Mouse (Mus musculus): Measurements from ENCODE around the gene Cyp2t4. TPM values are rescaled to one million over a fixed set of nuclear protein-coding genes. Genes with fewer than 3 reads are reported as not detected.

Cyp2t4 gene
- polyA plus RNA-seq, 1 experiment from 2014 or later: 0.12 TPM

DNA sequence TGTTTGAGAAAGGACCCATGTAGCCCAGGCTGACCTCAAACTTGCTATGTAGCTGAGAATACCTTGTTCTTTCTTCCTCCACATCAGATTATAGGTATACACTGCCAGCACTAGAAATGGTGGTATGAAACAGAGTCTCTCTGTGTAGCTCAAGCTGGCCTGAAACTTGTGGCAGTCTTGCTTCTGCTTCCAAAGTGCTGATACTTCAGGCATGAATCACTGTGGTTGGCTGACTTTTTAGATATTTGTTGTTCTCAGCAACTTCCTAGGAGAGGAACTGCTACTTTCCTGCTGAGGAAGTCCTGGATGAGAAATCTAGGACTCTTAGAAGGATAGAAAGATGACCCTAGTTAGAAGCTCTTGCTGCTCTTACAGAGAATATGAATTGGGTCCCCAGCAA is 44.8 kb downstream of the Cyp2t4 start:
- Histone ChIP-seq H3K36me3 (ENCODE audit: control insufficient read depth, insufficient read depth, low read length) (peaks cover 33% of the 10 kb centered on the region), H3K27ac (ENCODE audit: low read depth) (no peak overlapping the region), H3K9me3 (ENCODE audit: control insufficient read depth, low read length) (no peaks in the 10 kb centered on the region), H3K4me3 (ENCODE audit: low read depth, low read length) (no peak overlapping the region), H3K9ac (ENCODE audit: low read length) (no peak overlapping the region), H3K4me2 (ENCODE audit: low read length) (no peak overlapping the region), H3K27me3 (replicated peaks; ENCODE audit: control insufficient read depth, insufficient read depth, low read length) (no peaks in the 10 kb centered on the region), H3K4me1 (replicated peaks; ENCODE audit: control insufficient read depth, insufficient read depth, low read length) (peaks cover 14% of the 10 kb centered on the region)
- ATAC-seq (replicated peaks; ENCODE audit: low FRiP score, low TSS enrichment, low read depth) (no peak), DNase-seq (ENCODE audit: low spot score) (no peak)

DNA sequence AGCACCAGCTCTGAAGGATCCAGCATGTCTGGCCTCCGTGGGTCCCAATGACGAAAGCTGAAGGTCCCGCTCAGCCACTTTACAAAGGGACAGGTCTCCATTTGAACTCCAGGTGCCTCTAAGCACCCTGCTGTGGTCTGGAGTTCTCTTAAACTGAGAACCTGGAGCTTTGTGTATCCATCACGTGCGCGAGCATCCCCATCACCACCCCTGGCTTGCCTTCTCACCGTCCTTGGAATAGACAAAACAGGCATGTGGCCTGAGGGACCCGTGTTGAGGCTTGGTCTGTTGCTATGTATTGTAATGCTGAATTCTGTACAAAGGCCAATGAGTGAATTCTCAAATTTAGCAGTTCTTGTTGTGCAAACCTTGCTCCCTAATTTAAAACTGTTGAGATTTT is 45.3 kb downstream of the Cyp2t4 start:
- WGBS: 91% methylated on average over 8 of the region's 8 CpGs

DNA sequence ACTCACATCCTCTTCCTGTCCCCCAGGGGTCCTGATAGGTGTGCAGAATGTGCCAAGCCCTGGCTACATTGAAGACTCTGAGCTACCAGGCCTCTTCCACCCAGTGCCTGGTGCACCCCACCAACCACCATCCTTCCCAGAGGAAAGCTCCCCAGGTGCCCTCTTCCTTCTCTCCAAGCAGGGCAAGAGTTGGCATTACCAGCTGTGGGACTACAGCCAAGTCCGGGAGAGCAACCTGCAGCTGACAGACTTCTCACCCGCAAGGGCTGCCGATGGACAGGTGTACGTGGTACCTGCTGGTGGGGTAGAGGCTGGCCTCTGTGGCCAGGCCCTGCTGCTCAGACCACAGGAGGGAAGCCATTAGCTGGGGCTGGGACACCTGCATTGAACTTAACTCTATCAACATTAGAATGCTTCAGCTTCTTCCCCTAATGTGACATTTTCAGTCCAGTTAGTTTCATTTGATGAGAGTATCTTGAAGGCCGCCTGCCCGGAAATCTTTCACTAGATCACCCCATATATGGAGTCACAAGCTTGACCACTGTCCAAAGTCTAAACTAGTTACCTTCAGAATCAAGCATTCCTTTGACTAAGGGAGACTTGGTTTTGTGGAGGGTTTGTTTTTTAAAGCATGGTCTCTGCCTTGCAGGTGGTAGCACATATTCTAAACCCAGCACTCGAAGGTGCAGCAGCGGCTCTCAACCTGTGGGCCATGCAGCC is 50.4 kb downstream of the Cyp2t4 start:
- no peak for DNase-seq (ENCODE audit: low spot score)
- peaks cover 53% of the 10 kb centered on the region for H3K36me3 ChIP-seq (ENCODE audit: control insufficient read depth, insufficient read depth, low read length)
- no peak overlapping the region for H3K27ac ChIP-seq (ENCODE audit: low read depth)
- H3K27me3 ChIP-seq (replicated peaks; ENCODE audit: control insufficient read depth, insufficient read depth, low read length): no peaks in the 10 kb centered on the region
- no peak overlapping the region for H3K9ac ChIP-seq (ENCODE audit: low read length)
- no peaks in the 10 kb centered on the region for H3K9me3 ChIP-seq (ENCODE audit: control insufficient read depth, low read length)
- no peak overlapping the region for H3K4me3 ChIP-seq (ENCODE audit: low read depth, low read length)
- no peaks in the 10 kb centered on the region for H3K4me1 ChIP-seq (replicated peaks; ENCODE audit: control insufficient read depth, insufficient read depth, low read length)
- no peak overlapping the region for H3K4me2 ChIP-seq (ENCODE audit: low read length)
- ATAC-seq (replicated peaks; ENCODE audit: low FRiP score, low TSS enrichment, low read depth): no peak
- WGBS: 95% methylated on average over 8 of the region's 8 CpGs

More for the DNA sequence above, 45.3 kb downstream of the Cyp2t4 start:
- no peak for DNase-seq (ENCODE audit: low spot score)
- Histone ChIP-seq H3K27ac (ENCODE audit: low read depth) (no peak overlapping the region), H3K9ac (ENCODE audit: low read length) (no peak overlapping the region), H3K4me2 (ENCODE audit: low read length) (no peak overlapping the region), H3K4me1 (replicated peaks; ENCODE audit: control insufficient read depth, insufficient read depth, low read length) (peaks cover 12% of the 10 kb centered on the region), H3K27me3 (replicated peaks; ENCODE audit: control insufficient read depth, insufficient read depth, low read length) (no peaks in the 10 kb centered on the region), H3K9me3 (ENCODE audit: control insufficient read depth, low read length) (no peaks in the 10 kb centered on the region), H3K36me3 (ENCODE audit: control insufficient read depth, insufficient read depth, low read length) (peaks cover 33% of the 10 kb centered on the region), H3K4me3 (ENCODE audit: low read depth, low read length) (no peak overlapping the region)
- no peak for ATAC-seq (replicated peaks; ENCODE audit: low FRiP score, low TSS enrichment, low read depth)

MicroRNA genes within 50 kb of the gene (microRNA counts, 519-probe panel; counts per million panel counts)
- microRNA mmu-miR-1191: not detected

Small RNA genes within 50 kb of the gene (microRNA-seq; reads per million reads assigned to microRNA genes)
- gene Mir1191 (2.6 reads per million, percentile 27 among the genes with 10 or more reads in this experiment), gene Mir3101 (0.85 reads per million, percentile 4 among the genes with 10 or more reads in this experiment)

Other genes with a start within 250 kb of the Cyp2t4 start
- not detected in 2 replicates for gene Cyp2a22, start 214.3 kb upstream of the Cyp2t4 start, polyA plus RNA-seq (2014; fragmentation: Nextera tagmentation; extraction: Ambion mirVana)
- gene Cyp2a12, start 124.6 kb upstream of the Cyp2t4 start, polyA plus RNA-seq (2014; fragmentation: Nextera tagmentation; extraction: Ambion mirVana): not detected in 2 replicates
- not detected in 2 replicates for gene Cyp2f2, start 33.8 kb upstream of the Cyp2t4 start, polyA plus RNA-seq (2014; fragmentation: Nextera tagmentation; extraction: Ambion mirVana)
- gene Egln2, start 13.1 kb downstream of the Cyp2t4 start, polyA plus RNA-seq (2014; fragmentation: Nextera tagmentation; extraction: Ambion mirVana): 39.3 and 43.1 TPM in 2 replicates
- 59.8 and 60.8 TPM in 2 replicates for gene Rab4b, start 25.2 kb downstream of the Cyp2t4 start, polyA plus RNA-seq (2014; fragmentation: Nextera tagmentation; extraction: Ambion mirVana)
- gene Gm21983, start 27.4 kb downstream of the Cyp2t4 start, polyA plus RNA-seq (2014; fragmentation: Nextera tagmentation; extraction: Ambion mirVana): 0.52 TPM in 1 of 2 replicates, not detected in the other
- gene Mia, start 27.4 kb downstream of the Cyp2t4 start, polyA plus RNA-seq (2014; fragmentation: Nextera tagmentation; extraction: Ambion mirVana): 0.34 and 11.1 TPM in 2 replicates
- gene BC024978, start 42.1 kb downstream of the Cyp2t4 start, polyA plus RNA-seq (2014; fragmentation: Nextera tagmentation; extraction: Ambion mirVana): 3.7 and 4.6 TPM in 2 replicates
- 283 and 289 TPM in 2 replicates for gene Snrpa, start 42.6 kb downstream of the Cyp2t4 start, polyA plus RNA-seq (2014; fragmentation: Nextera tagmentation; extraction: Ambion mirVana)
- 8.9 and 9.3 TPM in 2 replicates for gene Itpkc, start 74.9 kb downstream of the Cyp2t4 start, polyA plus RNA-seq (2014; fragmentation: Nextera tagmentation; extraction: Ambion mirVana)
- gene Coq8b, start 79.3 kb downstream of the Cyp2t4 start, polyA plus RNA-seq (2014; fragmentation: Nextera tagmentation; extraction: Ambion mirVana): 16.7 and 18.0 TPM in 2 replicates
- 9.2 and 11.0 TPM in 2 replicates for gene Numbl, start 104.7 kb downstream of the Cyp2t4 start, polyA plus RNA-seq (2014; fragmentation: Nextera tagmentation; extraction: Ambion mirVana)
- 97.9 and 110 TPM in 2 replicates for gene Ltbp4, start 184.0 kb downstream of the Cyp2t4 start, polyA plus RNA-seq (2014; fragmentation: Nextera tagmentation; extraction: Ambion mirVana)
- gene Shkbp1, start 202.3 kb downstream of the Cyp2t4 start, polyA plus RNA-seq (2014; fragmentation: Nextera tagmentation; extraction: Ambion mirVana): 39.8 and 40.0 TPM in 2 replicates
- gene Gm20479, start 203.7 kb downstream of the Cyp2t4 start, polyA plus RNA-seq (2014; fragmentation: Nextera tagmentation; extraction: Ambion mirVana): 0.50 and 1.2 TPM in 2 replicates